Mouse (Mus musculus) retina, adult 2 months (tissue): ENCODE data around the gene Tcaim.
"Not testable (repeated sequence)": the region's sequence is repeated elsewhere in the genome, so short reads cannot be mapped to it uniquely, and the experiment has no call there.

Experiments
- DNase-seq: peaks from one replicate; pipeline ENCODE4 v3.0.0-alpha.2; 2012; ENCODE audit warnings: low read depth, low spot score

The Tcaim gene

GRCm38 (mm10) chr9:122854526-122854925, 49.2 kb downstream of the Tcaim start:
- no peak for DNase-seq

GRCm38 (mm10) chr9:122855141-122855540, 49.8 kb downstream of the Tcaim start:
- not testable (repeated sequence) for DNase-seq

GRCm38 (mm10) chr9:122855617-122856016, 50.3 kb downstream of the Tcaim start:
- no peak for DNase-seq

- no peak for DNase-seq
Measured at GRCm38 (mm10) chr9:122856716-122857115, 51.4 kb downstream of the Tcaim start.

GRCm38 (mm10) chr9:122860752-122861151, 55.4 kb downstream of the Tcaim start:
- no peak for DNase-seq

- DNase-seq, result peak; percentile 36
Measured at GRCm38 (mm10) chr9:122863731-122864130, 58.4 kb downstream of the Tcaim start.

GRCm38 (mm10) chr9:122864848-122865247, 59.5 kb downstream of the Tcaim start:
- DNase-seq, result no peak

- peak; percentile 68 for DNase-seq
Measured at GRCm38 (mm10) chr9:122865697-122866166, 60.4 kb downstream of the Tcaim start, which contains the start of gene Zfp445. Gene Zfp445, minus strand, starts transcription at chr9:122866006.

GRCm38 (mm10) chr9:122866192-122866591, 60.9 kb downstream of the Tcaim start:
- no peak for DNase-seq

GRCm38 (mm10) chr9:122872595-122872994, 67.3 kb downstream of the Tcaim start:
- DNase-seq, result no peak

GRCm38 (mm10) chr9:122874653-122875052, 69.3 kb downstream of the Tcaim start:
- DNase-seq, result no peak

GRCm38 (mm10) chr9:122875145-122875544, 69.8 kb downstream of the Tcaim start:
- no peak for DNase-seq

- DNase-seq, result no peak
Measured at GRCm38 (mm10) chr9:122885385-122885784, 80.0 kb downstream of the Tcaim start, which contains the start of gene Zkscan7. Gene Zkscan7, plus strand, starts transcription at chr9:122885685.
